Mouse (Mus musculus) lung, embryonic 16.5 days (tissue): Measurements from ENCODE around the gene Arhgap27. TPM values are rescaled to one million over a fixed set of nuclear protein-coding genes. Genes with fewer than 3 reads are reported as not detected.
"Not testable (repeated sequence)": the region's sequence is repeated elsewhere in the genome, so short reads cannot be mapped to it uniquely, and the experiment has no call there.

Experiments
- ATAC-seq: fragments of 200-750 bp; cut with Nextera tagmentation; 2 replicates; pipeline ENCODE4 v1.8.0; 2017; ENCODE audit warnings: low read depth, mild to moderate bottlenecking, moderate library complexity
- H3K27ac ChIP-seq: fragments of 300-500 bp; sonication (generic); 2 replicates; pipeline ENCODE4 v1.5.1; 2014; ENCODE audit warnings: mild to moderate bottlenecking, control low read depth, low read length
- H3K27me3 ChIP-seq: fragments of 300-500 bp; sonication (generic); 2 replicates; pipeline ENCODE4 v1.6.1; 2014; ENCODE audit warnings: low read depth, low read length, mixed read lengths; ENCODE audit not compliant: control insufficient read depth, insufficient read depth
- H3K36me3 ChIP-seq: fragments of 300-500 bp; sonication (generic); 2 replicates; pipeline ENCODE4 v1.6.1; 2014; ENCODE audit warnings: low read length; ENCODE audit not compliant: control insufficient read depth, insufficient read depth
- H3K4me1 ChIP-seq: fragments of 300-500 bp; sonication (generic); replicated peaks from 2 replicates; pipeline ENCODE4 v1.6.1; 2014; ENCODE audit warnings: low read length, mixed read lengths; ENCODE audit not compliant: control insufficient read depth, insufficient read depth
- H3K4me2 ChIP-seq: fragments of 300-500 bp; sonication (generic); 2 replicates; pipeline ENCODE4 v1.6.1; 2014; ENCODE audit warnings: low read depth, low read length, control low read depth
- H3K4me3 ChIP-seq: fragments of 300-500 bp; sonication (generic); 2 replicates; pipeline ENCODE4 v1.5.1; 2014; ENCODE audit warnings: mild to moderate bottlenecking, low read length, control low read depth
- H3K9ac ChIP-seq: fragments of 300-500 bp; sonication (generic); 2 replicates; pipeline ENCODE4 v1.6.1; 2014; ENCODE audit warnings: low read length, control low read depth
- H3K9me3 ChIP-seq: fragments of 300-500 bp; sonication (generic); 2 replicates; pipeline ENCODE4 v1.6.1; 2016; ENCODE audit warnings: low read length; ENCODE audit not compliant: control insufficient read depth
- WGBS: fragments of 180-500 bp; shearing (Covaris S2); extraction: QIAGEN DNeasy Blood & Tissue Kit; methylation state at CpG from one replicate; pipeline ENCODE4 v1.1.7; 2014; 5-methylcytosine and 5-hydroxymethylcytosine counted together
- polyA plus RNA-seq: library from polyadenylated mRNA; unstranded; fragments of >200 nt; fragmentation: Nextera tagmentation; extraction: Ambion mirVana; gene quantifications from 2 replicates; pipeline ENCODE4 v1.2.1, GENCODE M21; 2015

The Arhgap27 gene
- polyA plus RNA-seq, 1 experiment from 2014 or later, result 14.1 TPM

DNA sequence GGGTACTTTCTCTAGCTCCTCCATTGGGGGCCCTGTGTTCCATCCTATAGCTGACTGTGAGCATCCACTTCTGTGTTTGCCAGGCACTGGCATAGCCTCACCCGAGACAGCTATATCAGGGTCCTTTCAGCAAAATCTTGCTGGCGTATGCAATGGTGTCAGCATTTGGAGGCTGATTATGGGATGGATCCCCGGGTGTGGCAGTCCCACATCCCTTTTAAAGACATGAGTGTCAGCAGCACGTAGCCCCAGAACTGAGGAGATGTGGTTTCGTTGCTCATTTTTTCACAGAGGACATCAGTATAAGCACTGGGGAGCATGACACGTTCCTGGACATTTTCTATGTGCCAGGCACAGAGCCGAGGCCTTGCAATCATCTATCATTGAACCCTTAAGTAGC lies 72.7 kb downstream of the Arhgap27 start:
- not testable (repeated sequence) for ATAC-seq

GRCm38 (mm10) chr11:103288291-103288963 lies 75.1 kb downstream of the Arhgap27 start:
- H3K27ac ChIP-seq, result peak overlapping the region; percentile 19; the same call in 1 of the 2 replicates
- ATAC-seq, result no peak
- WGBS, result 54% methylated on average over 16 of the region's 16 CpGs
- H3K27me3 ChIP-seq, result no peaks in the 10 kb centered on the region
- peaks cover 16% of the 10 kb centered on the region for H3K4me1 ChIP-seq
- H3K9ac ChIP-seq, result no peak overlapping the region
- H3K4me3 ChIP-seq, result no peak overlapping the region
- H3K9me3 ChIP-seq, result no peaks in the 10 kb centered on the region
- no peak overlapping the region for H3K4me2 ChIP-seq
- H3K36me3 ChIP-seq, result no peaks in the 10 kb centered on the region

More for the DNA sequence above, 72.7 kb downstream of the Arhgap27 start:
- not testable (repeated sequence) for H3K27me3 ChIP-seq, H3K9me3 ChIP-seq, H3K4me2 ChIP-seq, H3K9ac ChIP-seq, H3K4me3 ChIP-seq, H3K27ac ChIP-seq, H3K36me3 ChIP-seq
- WGBS, result 85% methylated on average over 7 of the region's 7 CpGs
- peaks cover 21% of the 10 kb centered on the region for H3K4me1 ChIP-seq

DNA sequence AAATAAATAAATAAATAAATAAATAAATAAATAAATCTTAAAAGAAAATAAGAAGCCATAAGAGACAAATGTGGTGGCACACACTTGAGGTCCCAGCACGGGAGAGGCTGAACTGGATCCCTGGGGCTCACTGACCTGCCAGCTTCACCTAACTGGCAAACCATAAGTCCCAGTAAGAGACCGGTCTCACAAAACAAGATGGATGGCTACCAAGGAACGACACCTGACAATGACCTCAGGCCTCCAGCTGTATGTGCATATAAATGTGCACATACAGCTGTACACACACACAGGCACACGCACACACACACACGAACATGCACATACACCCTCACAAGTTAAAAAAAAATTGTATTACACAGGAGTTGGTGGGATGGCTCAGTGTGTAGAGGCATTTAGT lies 76.6 kb downstream of the Arhgap27 start:
- H3K4me2 ChIP-seq, result no peak overlapping the region
- ATAC-seq, result no peak
- H3K36me3 ChIP-seq, result no peaks in the 10 kb centered on the region
- H3K27ac ChIP-seq, result no peak overlapping the region
- H3K9ac ChIP-seq, result no peak overlapping the region
- H3K4me1 ChIP-seq, result peaks cover 4% of the 10 kb centered on the region
- H3K9me3 ChIP-seq, result no peaks in the 10 kb centered on the region
- H3K4me3 ChIP-seq, result no peak overlapping the region
- H3K27me3 ChIP-seq, result no peaks in the 10 kb centered on the region
- WGBS, result 93% methylated on average over 5 of the region's 5 CpGs

- H3K27me3 ChIP-seq, result no peaks in the 10 kb centered on the region
- 21% methylated on average over 6 of the region's 6 CpGs for WGBS
- no peak overlapping the region for H3K4me2 ChIP-seq
- peaks cover 2% of the 10 kb centered on the region; the same call in 1 of the 2 replicates for H3K4me1 ChIP-seq
- 0 out of 2 replicates have a peak overlapping the region, but pooled peaks have one; percentile 2 for H3K9ac ChIP-seq
- no peak overlapping the region for H3K4me3 ChIP-seq
- peak; percentile 89 for ATAC-seq
- no peaks in the 10 kb centered on the region for H3K36me3 ChIP-seq
- no peaks in the 10 kb centered on the region for H3K9me3 ChIP-seq
- peak overlapping the region; percentile 72 for H3K27ac ChIP-seq
These were observed 77.5 kb downstream of the Arhgap27 start for GRCm38 (mm10) chr11:103285951-103286350.

DNA sequence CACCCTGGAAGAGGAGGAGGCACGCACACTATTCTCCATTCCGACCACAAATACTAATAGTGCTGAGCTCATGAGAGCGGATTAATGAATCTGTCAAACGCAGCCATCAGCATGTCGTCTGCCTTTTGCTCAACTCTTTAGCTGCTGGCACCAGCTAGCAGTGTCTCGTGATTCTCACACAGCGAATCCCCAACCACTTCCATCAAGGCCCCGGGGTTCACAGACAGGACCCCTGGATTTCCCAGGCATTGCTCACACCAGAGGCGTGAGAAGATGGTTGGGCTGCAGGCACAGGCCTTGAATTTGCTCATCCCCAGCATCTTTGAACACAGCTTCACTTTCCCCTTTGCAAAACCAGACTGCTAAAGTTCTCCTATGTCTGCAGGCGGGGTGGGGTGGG lies 78.2 kb downstream of the Arhgap27 start:
- no peaks in the 10 kb centered on the region for H3K27me3 ChIP-seq
- H3K9ac ChIP-seq, result no peak overlapping the region
- no peaks in the 10 kb centered on the region for H3K9me3 ChIP-seq
- H3K4me1 ChIP-seq, result peaks cover 2% of the 10 kb centered on the region; the same call in 1 of the 2 replicates
- H3K4me2 ChIP-seq, result no peak overlapping the region
- H3K36me3 ChIP-seq, result no peaks in the 10 kb centered on the region
- peak overlapping the region; percentile 72 for H3K27ac ChIP-seq
- ATAC-seq, result 0 out of 2 replicates have a peak, but pooled peaks have one; percentile 2
- WGBS, result 73% methylated on average over 10 of the region's 10 CpGs
- H3K4me3 ChIP-seq, result no peak overlapping the region

DNA sequence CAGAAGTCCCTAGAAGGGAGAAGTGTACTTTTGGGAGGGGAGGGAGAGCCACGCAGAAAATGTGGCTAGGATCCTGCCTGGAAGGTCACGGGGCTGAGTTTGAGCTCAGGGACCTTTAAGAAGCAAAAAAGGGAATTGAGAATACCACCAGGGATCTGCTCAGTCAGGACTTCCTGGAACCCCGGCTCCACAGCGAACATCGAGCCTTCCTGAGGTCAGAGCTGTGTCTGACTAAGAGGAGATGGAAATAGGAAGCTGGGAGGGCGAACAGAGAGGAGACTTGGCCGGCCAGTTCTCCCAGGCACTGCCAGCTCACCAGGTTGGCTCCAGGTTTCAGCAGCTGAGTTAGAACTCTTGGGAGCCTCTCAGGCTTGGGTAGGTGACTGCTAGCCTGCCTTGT lies 81.7 kb downstream of the Arhgap27 start:
- no peaks in the 10 kb centered on the region for H3K27me3 ChIP-seq
- 54% methylated on average over 7 of the region's 7 CpGs for WGBS
- no peaks in the 10 kb centered on the region for H3K36me3 ChIP-seq
- H3K4me3 ChIP-seq, result no peak overlapping the region
- no peak overlapping the region for H3K9ac ChIP-seq
- H3K27ac ChIP-seq, result no peak overlapping the region
- ATAC-seq, result no peak
- no peaks in the 10 kb centered on the region; the same call in 1 of the 2 replicates for H3K4me1 ChIP-seq
- no peaks in the 10 kb centered on the region for H3K9me3 ChIP-seq
- H3K4me2 ChIP-seq, result no peak overlapping the region

Other genes with a start within 250 kb of the Arhgap27 start
- gene Hexim1, start 247.5 kb downstream of the Arhgap27 start, polyA plus RNA-seq, result 4.6 and 5.2 TPM in 2 replicates
- 8.7 and 10.1 TPM in 2 replicates for gene Hexim2, start 231.3 kb downstream of the Arhgap27 start, polyA plus RNA-seq
- 2.9 and 3.0 TPM in 2 replicates for gene Fmnl1, start 192.6 kb downstream of the Arhgap27 start, polyA plus RNA-seq
- gene 1700023F06Rik, start 155.1 kb downstream of the Arhgap27 start, polyA plus RNA-seq, result 0.44 TPM in 2 replicates
- not detected in 2 replicates for gene Spata32, start 145.3 kb downstream of the Arhgap27 start, polyA plus RNA-seq
- 3.7 and 4.5 TPM in 2 replicates for gene Map3k14, start 96.2 kb downstream of the Arhgap27 start, polyA plus RNA-seq
- 9.8 and 10.2 TPM in 2 replicates for gene Plekhm1, start 49.0 kb upstream of the Arhgap27 start, polyA plus RNA-seq
- gene Lrrc37a, start 140.9 kb upstream of the Arhgap27 start, polyA plus RNA-seq, result not detected in 2 replicates